Mouse (Mus musculus): Measurements from ENCODE around the gene Krt84.

GRCm38 (mm10) chr15:101542543-101542942, 9.9 kb upstream of the Krt84 start:
- TF ChIP-seq CTCF (IDR thresholded peaks at IDR 0.05; ENCODE audit: borderline replicate concordance, extremely low read depth, insufficient read depth, insufficient read length) (no peak), POLR2A (IDR thresholded peaks at IDR 0.05; ENCODE audit: borderline replicate concordance, extremely low read depth, insufficient read depth, insufficient read length, poor library complexity, severe bottlenecking) (no peak)

All from brain, embryonic 14.5 days (tissue).